Mouse (Mus musculus): ENCODE measurements around the gene Rnf208.
"Not testable (repeated sequence)": the region's sequence is repeated elsewhere in the genome, so short reads cannot be mapped to it uniquely, and the experiment has no call there.

Rnf208 gene

GRCm38 (mm10) chr2:25244144-25244543, 2.1 kb downstream of the Rnf208 start:
- DNase-seq (ENCODE audit: low read depth in 2 of 2, low spot score in 2 of 2): no peak

GRCm38 (mm10) chr2:25246183-25247072, 4.4 kb downstream of the Rnf208 start, which contains the start of gene AL732309.1:
Gene AL732309.1 (minus strand): TSS chr2:25246863.
- DNase-seq (ENCODE audit: low read depth in 2 of 2, low spot score in 2 of 2): no peak

DNA sequence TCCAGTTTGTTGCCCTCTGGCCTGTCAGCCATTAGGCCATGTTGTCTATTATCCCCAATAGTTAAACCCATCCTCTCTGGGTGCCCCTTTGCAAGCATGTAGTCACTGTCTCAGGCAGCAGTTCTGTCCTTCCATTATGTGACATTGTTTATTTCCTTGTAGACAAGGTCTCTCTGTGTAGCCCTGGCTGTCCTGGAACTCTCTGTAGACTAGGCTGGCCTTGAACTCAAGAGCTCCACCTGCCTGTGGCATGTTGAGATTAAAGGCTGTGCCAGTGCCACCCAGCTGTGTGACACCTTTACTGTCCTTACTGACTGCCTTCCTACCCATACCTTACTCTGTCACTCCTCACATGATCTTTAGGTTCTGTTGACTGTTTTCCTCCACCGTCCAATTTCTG, 10.3 kb downstream of the Rnf208 start:
- no peak for DNase-seq (ENCODE audit: low read depth in 2 of 2, low spot score in 2 of 2)

- peak; percentile 80 to 90 for DNase-seq (ENCODE audit: low read depth in 2 of 2, low spot score in 2 of 2)
Observed at GRCm38 (mm10) chr2:25255284-25255779, 13.3 kb downstream of the Rnf208 start, which contains the start of gene Tmem203. Gene Tmem203 (plus strand): TSS chr2:25255439.

GRCm38 (mm10) chr2:25256443-25257109, 14.5 kb downstream of the Rnf208 start:
- DNase-seq (ENCODE audit: low read depth in 2 of 2, low spot score in 2 of 2): peak; percentile 60 to 76

GRCm38 (mm10) chr2:25257250-25257649, 15.2 kb downstream of the Rnf208 start:
- DNase-seq (ENCODE audit: low read depth in 2 of 2, low spot score in 2 of 2): not testable (repeated sequence)

DNA sequence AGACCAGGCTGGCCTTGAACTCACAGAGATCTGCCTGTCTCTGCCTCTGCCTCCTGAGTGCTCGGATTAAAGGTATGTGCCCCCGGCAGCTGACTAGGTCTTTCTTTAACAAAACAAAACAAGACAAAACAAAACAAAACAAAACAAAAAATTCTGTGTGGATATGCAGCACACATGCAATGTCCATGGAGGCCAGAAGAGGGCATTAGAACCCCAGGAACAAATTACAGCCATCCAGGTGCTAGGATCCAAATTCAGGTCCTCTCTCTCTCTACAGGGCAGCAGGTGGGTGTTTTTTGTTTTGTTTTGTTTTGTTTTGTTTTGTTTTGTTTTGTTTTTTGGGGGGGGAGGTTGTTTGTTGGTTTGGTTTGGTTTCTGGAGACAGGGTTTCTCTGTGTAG, 16.8 kb downstream of the Rnf208 start:
- DNase-seq (ENCODE audit: low read depth in 2 of 2, low spot score in 2 of 2): peak in 1 of 2 experiments; percentile 31

DNA sequence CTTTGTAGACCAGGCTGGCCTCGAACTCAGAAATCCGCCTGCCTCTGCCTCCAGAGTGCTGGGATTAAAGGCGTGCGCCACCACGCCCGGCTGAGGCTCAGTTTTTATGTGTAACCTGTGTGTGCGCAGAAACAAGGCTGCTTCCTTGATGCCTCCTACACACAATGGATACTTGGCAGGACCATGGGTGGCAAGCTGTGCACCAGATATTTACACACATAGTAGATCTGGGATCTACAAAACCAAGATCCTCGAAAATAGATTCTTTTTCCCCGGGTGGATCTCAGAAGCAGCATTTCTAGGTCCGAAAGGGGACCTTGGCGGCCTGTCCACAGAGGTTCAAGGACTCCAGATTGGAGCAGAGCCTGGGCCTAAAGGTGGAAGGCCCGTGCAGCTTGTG, 19.8 kb downstream of the Rnf208 start:
- no peak for DNase-seq (ENCODE audit: low read depth in 2 of 2, low spot score in 2 of 2)

DNA sequence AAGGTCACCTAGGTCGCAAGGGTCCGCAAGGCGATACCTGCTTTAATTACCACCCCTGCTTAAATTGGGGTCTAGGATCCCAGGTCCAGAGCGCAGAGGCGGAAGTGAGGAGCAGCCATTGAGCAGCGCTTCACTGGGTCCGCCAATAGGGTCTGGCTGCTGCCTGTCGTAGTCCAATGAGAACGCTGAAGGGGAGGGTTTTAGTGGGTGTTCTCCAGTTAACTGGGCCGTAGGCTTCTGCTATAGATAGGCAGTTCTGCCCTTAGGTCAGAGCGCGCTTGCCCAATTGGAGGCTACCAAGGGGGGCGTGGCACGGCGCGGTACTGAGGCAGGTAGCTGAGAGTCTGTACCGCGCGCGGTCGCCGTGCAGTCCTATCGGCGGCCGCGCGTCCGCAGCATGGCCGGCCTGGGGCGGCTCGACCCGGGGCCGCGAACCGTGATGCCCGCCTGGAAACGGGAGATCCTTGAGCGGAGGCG, 20.3 kb downstream of the Rnf208 start, which contains the start of gene Tprn:
Gene Tprn, plus strand, starts transcription at position 328 of the 477 bp plus-strand sequence.
- peak; percentile 88 to 89 for DNase-seq (ENCODE audit: low read depth in 2 of 2, low spot score in 2 of 2)

GRCm38 (mm10) chr2:25262795-25263622, 21.0 kb downstream of the Rnf208 start:
- DNase-seq (ENCODE audit: low read depth in 2 of 2, low spot score in 2 of 2): peak; percentile 40 to 56

DNA sequence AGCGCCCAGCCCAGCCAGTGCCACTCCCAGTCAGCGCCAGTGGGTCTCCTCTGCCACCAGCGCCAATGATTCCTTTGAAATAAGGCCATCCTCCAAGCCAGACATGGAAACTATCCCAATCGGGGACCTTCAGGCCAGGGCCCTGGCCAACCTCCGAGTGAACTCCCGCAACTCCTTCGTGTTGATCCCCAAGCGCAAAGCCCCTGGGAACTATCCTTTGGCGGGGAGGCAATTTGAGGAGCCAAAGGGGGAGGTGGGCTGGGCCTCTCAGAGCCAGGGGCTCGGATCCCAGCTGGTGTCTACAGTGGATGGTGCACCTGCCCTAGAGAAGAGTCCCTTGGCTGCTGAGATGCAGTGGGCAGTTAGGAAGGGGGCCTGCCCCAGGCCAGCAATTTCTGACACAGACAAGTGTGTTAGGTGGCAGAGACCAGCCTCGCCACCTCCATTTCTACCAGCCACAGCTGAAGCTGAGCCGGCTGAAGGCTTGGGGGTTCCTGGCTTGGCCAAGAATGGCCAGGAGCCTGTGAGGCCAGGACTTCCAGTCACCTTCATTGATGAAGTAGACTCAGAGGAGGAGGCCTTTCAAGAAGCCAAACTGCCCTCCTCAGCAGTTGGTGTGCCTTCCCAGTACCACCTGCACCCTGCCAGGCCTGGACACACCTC, 21.7 kb downstream of the Rnf208 start:
- no peak for DNase-seq (ENCODE audit: low read depth in 2 of 2, low spot score in 2 of 2)

- DNase-seq (ENCODE audit: low read depth in 2 of 2, low spot score in 2 of 2): no peak
Observed at GRCm38 (mm10) chr2:25264286-25264660, 22.2 kb downstream of the Rnf208 start.

GRCm38 (mm10) chr2:25264851-25265250, 22.8 kb downstream of the Rnf208 start:
- no peak for DNase-seq (ENCODE audit: low read depth in 2 of 2, low spot score in 2 of 2)

DNA sequence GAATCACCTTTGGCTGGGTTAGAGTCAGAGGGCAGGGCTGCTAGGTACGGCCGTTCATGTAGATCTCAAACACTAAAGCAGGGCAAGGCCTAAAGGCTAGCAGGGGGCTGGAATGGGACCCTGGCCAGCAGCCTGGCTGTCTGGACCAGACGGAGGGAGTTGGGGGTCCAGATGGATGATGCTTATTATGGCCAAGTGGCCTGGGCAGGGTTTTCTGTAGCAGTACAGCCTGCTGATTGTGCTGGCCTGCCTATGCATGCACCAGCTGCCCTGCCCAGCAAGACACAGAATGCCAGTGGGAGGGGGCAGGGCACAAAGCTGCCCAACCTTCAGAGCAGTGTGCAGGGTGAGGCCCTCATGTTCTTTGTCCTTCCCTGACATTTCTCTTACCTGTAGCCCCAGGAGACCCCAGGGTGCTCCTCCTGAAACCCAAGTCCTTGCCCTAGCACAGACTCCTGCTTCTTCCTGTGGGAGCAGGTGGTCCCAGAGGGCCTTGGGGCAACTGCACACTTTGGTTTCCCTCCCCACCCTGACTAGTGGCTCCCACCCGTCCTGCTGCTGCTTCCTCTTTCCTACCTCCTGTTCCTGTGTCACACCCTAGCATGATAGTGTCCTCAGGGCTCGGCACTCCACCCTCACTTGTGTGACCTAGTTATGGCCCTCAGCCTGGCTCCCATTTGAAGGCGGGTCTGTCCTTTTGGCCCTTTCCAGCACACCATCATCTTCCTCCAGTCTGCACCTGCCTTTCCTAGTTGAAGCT, 24.0 kb downstream of the Rnf208 start:
- DNase-seq (ENCODE audit: low read depth in 2 of 2, low spot score in 2 of 2): no peak

DNA sequence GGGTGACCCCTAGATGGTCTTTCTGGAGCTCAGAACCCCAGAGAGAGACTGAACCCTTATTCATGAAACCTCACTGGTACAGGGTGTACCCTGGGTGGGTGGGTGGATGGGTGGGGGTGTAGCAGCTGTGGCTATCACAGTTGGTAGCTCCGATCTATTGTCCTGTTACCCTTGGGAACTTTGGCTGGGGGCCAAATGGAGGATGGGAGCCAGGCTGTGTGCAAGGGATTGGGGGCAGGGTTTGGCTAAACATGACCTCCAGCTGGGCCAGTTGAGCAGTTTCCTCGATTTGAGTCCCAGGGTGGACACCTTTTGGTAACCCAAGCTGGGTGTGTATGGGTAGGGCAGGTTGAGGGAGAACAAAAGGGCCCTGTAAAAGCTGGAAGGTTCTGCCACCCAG, 24.7 kb downstream of the Rnf208 start:
- no peak for DNase-seq (ENCODE audit: low read depth in 2 of 2, low spot score in 2 of 2)

DNA sequence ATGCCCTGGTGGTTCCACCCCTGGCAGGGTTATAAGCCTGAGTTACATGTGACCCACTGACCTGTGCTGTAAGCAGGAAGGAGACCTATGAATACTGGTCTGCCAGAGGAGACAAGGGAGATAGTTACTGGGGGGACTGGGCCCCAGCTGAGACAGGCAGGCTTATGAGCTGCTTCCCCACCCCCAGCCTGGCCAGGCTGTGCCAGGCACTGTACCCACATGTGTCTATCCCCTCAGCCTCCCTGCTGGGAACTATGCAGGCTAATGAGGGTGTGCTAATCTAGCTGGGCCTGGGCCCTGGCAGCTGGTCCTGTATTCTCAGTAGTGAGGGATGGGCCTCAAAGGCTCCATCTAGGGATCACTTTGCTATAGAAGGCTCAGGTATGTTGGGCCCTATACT, 25.2 kb downstream of the Rnf208 start:
- DNase-seq (ENCODE audit: low read depth in 2 of 2, low spot score in 2 of 2): no peak

DNA sequence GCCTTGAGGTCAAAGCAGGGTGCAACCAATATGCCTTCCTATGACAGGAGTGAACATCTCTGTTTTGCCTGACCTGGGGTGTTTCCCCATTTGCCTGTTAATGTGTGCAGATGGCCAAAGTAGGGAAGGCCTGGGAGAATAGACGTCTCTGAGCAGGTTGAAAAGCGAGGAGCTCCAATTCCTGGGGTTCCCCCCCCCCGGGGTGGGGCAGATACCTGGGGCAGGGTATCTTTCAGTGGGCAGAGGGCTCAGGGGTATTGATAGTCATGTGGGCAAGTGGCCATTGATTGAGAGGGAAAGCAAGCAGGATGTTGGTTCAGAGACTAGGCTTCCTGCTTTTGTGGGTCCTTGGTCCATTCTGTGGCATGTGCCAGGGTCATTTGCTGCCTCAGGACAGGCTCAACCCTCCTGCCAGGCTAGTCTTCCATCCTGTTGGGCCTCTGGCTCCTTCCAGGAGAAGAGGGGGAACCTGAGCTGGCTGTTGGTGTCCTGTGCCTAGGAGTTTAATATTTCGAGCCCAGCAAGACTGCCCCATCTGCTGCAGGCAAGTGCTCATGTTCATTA, 25.8 kb downstream of the Rnf208 start:
- DNase-seq (ENCODE audit: low read depth in 2 of 2, low spot score in 2 of 2): no peak

DNA sequence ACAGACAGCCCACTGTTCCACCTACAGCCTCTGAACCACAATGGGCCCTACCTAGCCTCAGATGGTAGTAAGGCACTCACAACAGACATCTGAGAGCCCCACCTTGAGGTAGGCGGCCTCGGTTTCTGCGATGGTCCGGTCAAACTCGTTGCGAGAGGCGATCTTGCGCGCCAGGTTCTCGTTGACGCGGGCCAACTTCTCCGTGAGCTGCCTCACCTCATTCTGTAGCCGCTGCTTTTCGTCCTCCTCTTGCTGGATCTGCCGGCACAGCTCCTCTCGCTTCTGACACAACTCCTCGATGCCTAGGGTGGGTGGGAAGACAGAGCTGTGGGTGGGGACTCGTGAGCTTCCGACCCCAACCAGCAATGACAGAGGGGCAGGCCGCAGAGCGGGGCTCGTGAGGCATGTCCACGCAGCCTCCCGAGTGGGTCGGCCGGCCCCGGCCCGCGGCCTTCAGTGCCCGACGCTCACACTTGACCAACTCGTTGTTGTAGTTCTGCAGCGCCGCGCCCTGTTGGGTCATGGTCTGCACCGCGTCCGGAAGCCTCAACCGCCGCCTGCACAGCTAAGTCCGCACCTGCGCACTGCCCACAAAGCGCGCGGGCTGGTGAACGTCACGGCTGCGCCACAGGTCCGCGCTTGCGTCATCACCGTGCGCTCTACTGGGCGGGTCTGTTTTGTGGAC, 29.9 kb downstream of the Rnf208 start, which contains the start of the genes Ssna1 and Anapc2:
Gene Ssna1, minus strand, starts transcription at position 612 of the 685 bp plus-strand sequence.
Gene Anapc2, plus strand, starts transcription at position 652 of the 685 bp plus-strand sequence.
- peak; percentile 91 to 96 for DNase-seq (ENCODE audit: low read depth in 2 of 2, low spot score in 2 of 2)

DNA sequence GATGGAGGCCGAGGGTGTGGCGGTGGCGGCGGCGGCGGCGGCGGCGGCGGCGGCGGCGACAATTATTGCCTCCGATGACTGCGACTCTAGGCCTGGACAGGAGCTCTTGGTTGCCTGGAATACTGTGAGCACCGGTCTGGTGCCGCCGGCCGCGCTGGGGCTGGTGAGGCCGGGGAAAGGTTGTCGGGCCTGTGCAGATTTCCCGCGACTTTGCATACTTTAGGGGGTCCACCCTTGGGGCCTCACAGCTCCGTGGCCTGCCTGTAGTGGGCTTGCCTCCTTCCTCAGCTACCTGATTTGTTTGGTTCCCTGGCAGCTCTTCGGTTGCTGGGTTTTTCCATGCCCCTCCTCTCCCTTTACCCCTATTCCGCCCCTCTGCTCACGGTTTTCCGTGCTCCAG, 30.5 kb downstream of the Rnf208 start:
- DNase-seq (ENCODE audit: low read depth in 2 of 2, low spot score in 2 of 2): no peak
